Mouse (Mus musculus): ENCODE measurements around the gene Grm8. TPM values are rescaled to one million over a fixed set of nuclear protein-coding genes. Genes with fewer than 3 reads are reported as not detected.

Grm8 gene
- total and polyA plus RNA-seq, 3 experiments = 0.42 to 0.52 TPM; not detected in 1

- Histone ChIP-seq H3K27ac (ENCODE audit: control insufficient read depth, low read depth, low read length) (no peak overlapping the region), H3K27me3 (ENCODE audit: control insufficient read depth in 1 of 2, insufficient read depth in 2 of 2, low read length in 2 of 2) (no peaks in the 10 kb centered on the region), H3K9ac (ENCODE audit: control insufficient read depth, low read depth, low read length, poor library complexity, severe bottlenecking) (no peak overlapping the region), H3K4me3 (ENCODE audit: control insufficient read depth in 1 of 2, insufficient read depth in 1 of 2, low read depth in 2 of 2, low read length in 2 of 2) (no peak overlapping the region), H3K4me1 (ENCODE audit: control insufficient read depth in 1 of 2, insufficient read depth in 2 of 2, low read length in 2 of 2) (no peaks in the 10 kb centered on the region), H3K9me3 (replicated peaks; ENCODE audit: insufficient read depth, low read length) (no peaks in the 10 kb centered on the region), H3K36me3 (ENCODE audit: control insufficient read depth in 1 of 2, insufficient read depth in 2 of 2, low read length in 2 of 2) (no peaks in the 10 kb centered on the region), H3K79me2 (ENCODE audit: control insufficient read depth, insufficient read depth, low read length, poor library complexity) (no peaks in the 10 kb centered on the region)
- no peak for DNase-seq (ENCODE audit: low read depth, low spot score)
- TF ChIP-seq TCF12 (IDR thresholded peaks at IDR 0.05; ENCODE audit: low read depth, low read length) = no peak
- no peak for TF ChIP-seq EP300 (IDR thresholded peaks at IDR 0.05; ENCODE audit: low read depth in 1 of 2, low read length in 2 of 2)
- no peak for TF ChIP-seq MAX (IDR thresholded peaks at IDR 0.05; ENCODE audit: low read length)
- no peak for TF ChIP-seq CTCF (IDR thresholded peaks at IDR 0.05 in 2 of 3, conservative IDR thresholded peaks at IDR 0.05 in 1 of 3; ENCODE audit: control insufficient read depth in 1 of 3, insufficient read depth in 1 of 3, low read depth in 2 of 3, low read length in 3 of 3, poor library complexity in 1 of 3, severe bottlenecking in 1 of 3)
- TF ChIP-seq ELF1 (IDR thresholded peaks at IDR 0.05; ENCODE audit: low read depth, low read length) = no peak
- TF ChIP-seq GATA1 (IDR thresholded peaks at IDR 0.05; ENCODE audit: low read depth, low read length) = no peak
- no peak for TF ChIP-seq NELFE (IDR thresholded peaks at IDR 0.05; ENCODE audit: low read depth, low read length)
- no peak for TF ChIP-seq RCOR1 (IDR thresholded peaks at IDR 0.05; ENCODE audit: low read depth, low read length)
- TF ChIP-seq BHLHE40 (IDR thresholded peaks at IDR 0.05; ENCODE audit: borderline replicate concordance, low read depth, low read length) = no peak
- TF ChIP-seq TBP (IDR thresholded peaks at IDR 0.05; ENCODE audit: low read depth, low read length) = no peak
Observed at GRCm38 (mm10) chr6:27460998-27461397, 674.0 kb downstream of the Grm8 start.

GRCm38 (mm10) chr6:27408473-27408872 lies 726.5 kb downstream of the Grm8 start:
- no peaks in the 10 kb centered on the region for H3K27me3 ChIP-seq (ENCODE audit: control insufficient read depth in 1 of 2, insufficient read depth in 2 of 2, low read length in 2 of 2)
- no peak overlapping the region for H3K27ac ChIP-seq (ENCODE audit: control insufficient read depth, low read depth, low read length)
- H3K79me2 ChIP-seq (ENCODE audit: control insufficient read depth, insufficient read depth, low read length, poor library complexity) = no peaks in the 10 kb centered on the region
- H3K9me3 ChIP-seq (replicated peaks; ENCODE audit: insufficient read depth, low read length) = no peaks in the 10 kb centered on the region
- no peaks in the 10 kb centered on the region for H3K4me1 ChIP-seq (ENCODE audit: control insufficient read depth in 1 of 2, insufficient read depth in 2 of 2, low read length in 2 of 2)
- no peak for DNase-seq (ENCODE audit: low read depth, low spot score)
- TF ChIP-seq CHD1 (IDR thresholded peaks at IDR 0.05; ENCODE audit: low read depth, low read length) (no peak), USF2 (IDR thresholded peaks at IDR 0.05; ENCODE audit: borderline replicate concordance in 1 of 2, insufficient read depth in 1 of 2, low read depth in 1 of 2, low read length in 2 of 2) (no peak), ELF1 (IDR thresholded peaks at IDR 0.05; ENCODE audit: low read depth, low read length) (no peak), GABPA (IDR thresholded peaks at IDR 0.05; ENCODE audit: low read depth, low read length) (no peak), ZC3H11A (IDR thresholded peaks at IDR 0.05; ENCODE audit: low read depth, low read length) (no peak), TCF12 (IDR thresholded peaks at IDR 0.05; ENCODE audit: low read depth, low read length) (no peak), CHD2 (IDR thresholded peaks at IDR 0.05; ENCODE audit: low read length) (no peak), POLR2AphosphoS2 (IDR thresholded peaks at IDR 0.05; ENCODE audit: low read length) (no peak)
- no peak overlapping the region for H3K4me3 ChIP-seq (ENCODE audit: control insufficient read depth in 1 of 2, insufficient read depth in 1 of 2, low read depth in 2 of 2, low read length in 2 of 2)
- H3K36me3 ChIP-seq (ENCODE audit: control insufficient read depth in 1 of 2, insufficient read depth in 2 of 2, low read length in 2 of 2) = no peaks in the 10 kb centered on the region
- H3K9ac ChIP-seq (ENCODE audit: control insufficient read depth, low read depth, low read length, poor library complexity, severe bottlenecking) = no peak overlapping the region

Measured in MEL (cell line).